Mouse (Mus musculus) embryonic fibroblast, embryonic 13.5 days (primary cell): Measurements from ENCODE around the gene Zfp14.

Source experiments
- CTCF ChIP-seq: IDR thresholded peaks from 2 replicates; pipeline ENCODE4 v1.5.1; 2011; ENCODE audit warnings: mild to moderate bottlenecking, control low read depth, low read length, moderate library complexity, borderline replicate concordance; ENCODE audit not compliant: insufficient read depth
- POLR2A ChIP-seq: IDR thresholded peaks from 2 replicates; pipeline ENCODE4 v1.6.1; 2011; ENCODE audit warnings: low read depth, mild to moderate bottlenecking, control low read depth, low read length, moderate library complexity

GRCm38 (mm10) chr7:30053591-30053990, 2.4 kb upstream of the Zfp14 start:
- TF ChIP-seq POLR2A (no peak), CTCF (no peak)
